Mouse (Mus musculus) neural tube, embryonic 11.5 days (tissue): ENCODE measurements around the gene Pdhx. TPM values are rescaled to one million over a fixed set of nuclear protein-coding genes. Genes with fewer than 3 reads are reported as not detected.

Experiments
- ATAC-seq: fragments of 200-750 bp; cut with Nextera tagmentation; 2 replicates; pipeline ENCODE4 v1.8.0; 2017; ENCODE audit warnings: moderate number of reproducible peaks, mild to moderate bottlenecking, moderate TSS enrichment, moderate library complexity; ENCODE audit not compliant: insufficient read depth, low FRiP score, low TSS enrichment
- DNase-seq: peaks from one replicate; pipeline ENCODE4 v3.0.0-alpha.2; 2015; ENCODE audit warnings: low spot score
- H3K27ac ChIP-seq: fragments of 300-500 bp; sonication (generic); 2 replicates; pipeline ENCODE4 v1.5.1; 2014; ENCODE audit warnings: low read depth, mild to moderate bottlenecking, low read length
- H3K27me3 ChIP-seq: fragments of 300-500 bp; sonication (generic); 2 replicates; pipeline ENCODE4 v1.6.1; 2014; ENCODE audit warnings: mild to moderate bottlenecking, low read length, mixed read lengths; ENCODE audit not compliant: control insufficient read depth, insufficient read depth
- H3K36me3 ChIP-seq: fragments of 300-500 bp; sonication (generic); 2 replicates; pipeline ENCODE4 v1.6.1; 2014; ENCODE audit warnings: mild to moderate bottlenecking, low read length, moderate library complexity, mixed read lengths; ENCODE audit not compliant: control insufficient read depth, insufficient read depth
- H3K4me1 ChIP-seq: fragments of 300-500 bp; sonication (generic); 2 replicates; pipeline ENCODE4 v1.6.1; 2014; ENCODE audit warnings: low read length, mixed read lengths; ENCODE audit not compliant: control insufficient read depth, insufficient read depth
- H3K4me2 ChIP-seq: fragments of 300-500 bp; sonication (generic); 2 replicates; pipeline ENCODE4 v1.6.1; 2014; ENCODE audit warnings: low read depth, mild to moderate bottlenecking, moderate library complexity
- H3K4me3 ChIP-seq: fragments of 300-500 bp; sonication (generic); 2 replicates; pipeline ENCODE4 v1.5.1; 2014; ENCODE audit warnings: low read depth, low read length
- H3K9ac ChIP-seq: fragments of 300-500 bp; sonication (generic); 2 replicates; pipeline ENCODE4 v1.6.1; 2014; ENCODE audit warnings: mild to moderate bottlenecking, low read length
- H3K9me3 ChIP-seq: fragments of 300-500 bp; sonication (generic); 2 replicates; pipeline ENCODE4 v1.6.1; 2016; ENCODE audit warnings: low read length; ENCODE audit not compliant: control insufficient read depth
- whole genome bisulfite sequencing: fragments of 180-500 bp; shearing (Covaris S2); extraction: QIAGEN DNeasy Blood & Tissue Kit; methylation state at CpG from one replicate; pipeline ENCODE4 v1.1.7; 2014; 5-methylcytosine and 5-hydroxymethylcytosine counted together
- polyA plus RNA-seq: library from polyadenylated mRNA; unstranded; fragments of >200 nt; fragmentation: Nextera tagmentation; extraction: Ambion mirVana; gene quantifications from 2 replicates; pipeline ENCODE4 v1.2.1, GENCODE M21; 2014

The Pdhx gene
- polyA plus RNA-seq, 1 experiment from 2014 or later = 51.3 TPM

- Histone ChIP-seq H3K9ac (no peak overlapping the region), H3K4me1 (no peaks in the 10 kb centered on the region), H3K27ac (no peak overlapping the region), H3K4me3 (no peak overlapping the region), H3K36me3 (no peaks in the 10 kb centered on the region; the same call in 1 of the 2 replicates), H3K27me3 (no peaks in the 10 kb centered on the region), H3K9me3 (no peaks in the 10 kb centered on the region), H3K4me2 (no peak overlapping the region)
- no peak for DNase-seq
- WGBS = 94% methylated on average over 8 of the region's 8 CpGs
- no peak for ATAC-seq
Observed at GRCm38 (mm10) chr2:103040896-103041295, 32.4 kb downstream of the Pdhx start.

DNA sequence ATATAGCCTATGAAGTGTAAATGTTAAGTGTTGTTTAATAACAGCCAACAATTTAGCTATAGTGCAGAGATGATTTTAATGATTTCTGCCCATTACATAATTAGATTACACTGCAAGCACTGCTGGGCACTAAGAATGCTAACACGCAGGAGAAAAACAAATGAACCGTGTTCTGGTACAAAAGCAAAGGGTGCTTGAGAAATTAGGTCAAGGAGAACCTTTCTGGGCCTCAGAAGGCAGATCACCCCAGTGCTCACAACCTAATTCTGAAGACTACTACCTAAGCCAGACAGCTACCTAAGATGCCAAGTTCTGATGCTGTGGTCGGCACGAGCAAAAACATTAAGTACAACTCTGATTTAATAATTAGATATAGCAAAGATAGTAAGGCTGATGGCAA is 35.5 kb downstream of the Pdhx start:
- H3K27me3 ChIP-seq = no peaks in the 10 kb centered on the region
- H3K9ac ChIP-seq = no peak overlapping the region
- no peak overlapping the region for H3K4me2 ChIP-seq
- DNase-seq = no peak
- H3K9me3 ChIP-seq = no peaks in the 10 kb centered on the region
- H3K27ac ChIP-seq = no peak overlapping the region
- ATAC-seq = no peak
- WGBS = 95% methylated on average over 4 of the region's 4 CpGs
- no peaks in the 10 kb centered on the region; the same call in 1 of the 2 replicates for H3K36me3 ChIP-seq
- no peak overlapping the region for H3K4me3 ChIP-seq
- no peaks in the 10 kb centered on the region for H3K4me1 ChIP-seq

GRCm38 (mm10) chr2:103022728-103023127 is 50.6 kb downstream of the Pdhx start:
- ATAC-seq (no peak), DNase-seq (no peak)

GRCm38 (mm10) chr2:103020191-103020987 is 52.9 kb downstream of the Pdhx start:
- peak; percentile 85 for ATAC-seq
- peak; percentile 32 for DNase-seq

More at GRCm38 (mm10) chr2:103022728-103023127, 50.6 kb downstream of the Pdhx start:
- Histone ChIP-seq H3K4me1 (peaks cover 7% of the 10 kb centered on the region; the same call in 1 of the 2 replicates), H3K27ac (no peak overlapping the region), H3K9ac (no peak overlapping the region), H3K4me2 (no peak overlapping the region), H3K27me3 (no peaks in the 10 kb centered on the region), H3K36me3 (peaks cover 2% of the 10 kb centered on the region; the same call in 1 of the 2 replicates), H3K4me3 (no peak overlapping the region), H3K9me3 (no peaks in the 10 kb centered on the region)
- WGBS = 94% methylated on average over 3 of the region's 3 CpGs

DNA sequence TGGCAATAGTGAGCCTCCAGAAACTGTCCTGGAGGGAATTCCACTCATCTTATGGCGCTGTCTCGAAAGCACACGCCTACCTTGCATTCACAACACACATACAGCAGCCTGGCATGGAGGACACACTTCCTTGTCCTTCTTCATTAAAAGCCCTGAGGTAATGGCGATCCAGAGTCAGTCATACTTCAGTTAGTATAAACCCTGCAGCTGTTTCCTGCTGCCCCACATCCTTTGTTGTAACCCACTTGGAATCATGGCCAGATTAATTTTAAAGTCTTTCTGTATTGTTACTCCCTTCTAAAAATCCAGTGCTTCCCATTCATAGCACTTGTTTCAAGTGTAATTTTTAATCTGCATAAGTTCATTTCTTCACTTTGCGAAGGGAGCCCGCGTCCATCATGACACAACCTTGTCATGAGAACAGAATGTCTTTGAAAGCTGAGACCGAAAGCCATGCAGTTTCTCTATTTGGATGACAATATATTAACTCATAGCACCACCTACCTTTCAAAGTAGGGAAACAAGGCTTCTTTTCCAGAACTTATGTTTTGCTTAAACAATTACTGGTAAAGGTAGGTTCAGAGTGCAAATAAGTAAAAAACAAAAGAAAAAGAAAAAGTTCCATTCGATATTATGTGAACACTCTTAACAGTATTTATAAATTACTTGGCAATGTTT is 54.4 kb downstream of the Pdhx start:
- Histone ChIP-seq H3K9me3 (no peaks in the 10 kb centered on the region), H3K4me2 (no peak overlapping the region), H3K4me3 (no peak overlapping the region), H3K9ac (no peak overlapping the region), H3K36me3 (no peaks in the 10 kb centered on the region; the same call in 1 of the 2 replicates), H3K27ac (no peak overlapping the region), H3K4me1 (peaks cover 7% of the 10 kb centered on the region; the same call in 1 of the 2 replicates), H3K27me3 (no peaks in the 10 kb centered on the region)
- no peak for ATAC-seq
- DNase-seq = peak; percentile 36
- 83% methylated on average over 9 of the region's 9 CpGs for WGBS

More at GRCm38 (mm10) chr2:103020191-103020987, 52.9 kb downstream of the Pdhx start:
- no peaks in the 10 kb centered on the region for H3K9me3 ChIP-seq
- no peak overlapping the region for H3K9ac ChIP-seq
- peaks cover 2% of the 10 kb centered on the region; the same call in 1 of the 2 replicates for H3K36me3 ChIP-seq
- no peak overlapping the region for H3K4me2 ChIP-seq
- H3K27me3 ChIP-seq = no peaks in the 10 kb centered on the region
- H3K27ac ChIP-seq = no peak overlapping the region
- 55% methylated on average over 4 of the region's 4 CpGs for WGBS
- H3K4me3 ChIP-seq = no peak overlapping the region
- peaks cover 7% of the 10 kb centered on the region; the same call in 1 of the 2 replicates for H3K4me1 ChIP-seq

DNA sequence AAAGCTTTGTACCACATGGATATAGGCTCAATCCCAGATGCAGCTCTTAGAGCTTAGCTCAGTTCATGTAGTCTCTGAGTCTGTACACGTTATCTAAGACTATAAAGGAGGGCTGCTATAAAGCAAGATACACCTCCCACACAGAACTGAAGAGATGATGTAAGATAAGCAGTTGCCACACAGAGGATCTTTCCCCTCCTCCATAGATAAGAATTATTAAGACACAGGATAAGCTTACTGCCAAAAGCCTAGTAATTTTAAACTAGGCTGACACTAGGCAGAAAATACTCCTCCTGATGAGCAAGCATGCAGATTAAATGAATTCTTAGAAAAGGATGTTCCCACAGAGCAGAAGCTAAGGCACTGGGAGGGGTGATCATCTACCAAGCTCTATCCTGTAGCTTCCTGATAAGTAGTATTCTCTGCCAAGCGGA is 55.9 kb downstream of the Pdhx start:
- no peak for ATAC-seq

GRCm38 (mm10) chr2:103016089-103016488 is 57.2 kb downstream of the Pdhx start:
- H3K36me3 ChIP-seq = no peaks in the 10 kb centered on the region
- ATAC-seq = no peak

More for the DNA sequence above, 55.9 kb downstream of the Pdhx start:
- no peaks in the 10 kb centered on the region for H3K27me3 ChIP-seq
- DNase-seq = no peak
- no peak overlapping the region for H3K4me3 ChIP-seq
- peaks cover 7% of the 10 kb centered on the region; the same call in 1 of the 2 replicates for H3K4me1 ChIP-seq
- H3K9ac ChIP-seq = no peak overlapping the region
- H3K36me3 ChIP-seq = no peaks in the 10 kb centered on the region
- 88% methylated on average over 2 of the region's 2 CpGs for WGBS
- no peak overlapping the region for H3K4me2 ChIP-seq
- H3K9me3 ChIP-seq = no peaks in the 10 kb centered on the region
- H3K27ac ChIP-seq = no peak overlapping the region

GRCm38 (mm10) chr2:103012782-103013575 is 60.3 kb downstream of the Pdhx start:
- Histone ChIP-seq H3K4me2 (no peak overlapping the region), H3K4me1 (no peaks in the 10 kb centered on the region), H3K4me3 (no peak overlapping the region), H3K9me3 (no peaks in the 10 kb centered on the region), H3K36me3 (no peaks in the 10 kb centered on the region), H3K27me3 (no peaks in the 10 kb centered on the region), H3K27ac (no peak overlapping the region), H3K9ac (no peak overlapping the region)
- DNase-seq (no peak), ATAC-seq (no peak)
- WGBS = 89% methylated on average over 4 of the region's 4 CpGs

More at GRCm38 (mm10) chr2:103016089-103016488, 57.2 kb downstream of the Pdhx start:
- Histone ChIP-seq H3K4me1 (peaks cover 7% of the 10 kb centered on the region; the same call in 1 of the 2 replicates), H3K27ac (no peak overlapping the region), H3K4me3 (no peak overlapping the region), H3K9ac (no peak overlapping the region), H3K27me3 (no peaks in the 10 kb centered on the region), H3K9me3 (no peaks in the 10 kb centered on the region), H3K4me2 (no peak overlapping the region)
- DNase-seq = no peak
